Mouse (Mus musculus): Measurements from ENCODE around the gene Gstm2. TPM values are rescaled to one million over a fixed set of nuclear protein-coding genes. Genes with fewer than 3 reads are reported as not detected.

Gstm2 gene
- total RNA-seq (2023): not detected

GRCm38 (mm10) chr3:107986041-107986562 is at the start of gene Gstm2:
Gene Gstm2, minus strand, starts transcription at chr3:107986453.

GRCm38 (mm10) chr3:108017473-108018189 is 31.4 kb upstream of the Gstm2 start, which contains the start of gene Gstm1:
Gene Gstm1, minus strand, starts transcription at chr3:108017973.

DNA sequence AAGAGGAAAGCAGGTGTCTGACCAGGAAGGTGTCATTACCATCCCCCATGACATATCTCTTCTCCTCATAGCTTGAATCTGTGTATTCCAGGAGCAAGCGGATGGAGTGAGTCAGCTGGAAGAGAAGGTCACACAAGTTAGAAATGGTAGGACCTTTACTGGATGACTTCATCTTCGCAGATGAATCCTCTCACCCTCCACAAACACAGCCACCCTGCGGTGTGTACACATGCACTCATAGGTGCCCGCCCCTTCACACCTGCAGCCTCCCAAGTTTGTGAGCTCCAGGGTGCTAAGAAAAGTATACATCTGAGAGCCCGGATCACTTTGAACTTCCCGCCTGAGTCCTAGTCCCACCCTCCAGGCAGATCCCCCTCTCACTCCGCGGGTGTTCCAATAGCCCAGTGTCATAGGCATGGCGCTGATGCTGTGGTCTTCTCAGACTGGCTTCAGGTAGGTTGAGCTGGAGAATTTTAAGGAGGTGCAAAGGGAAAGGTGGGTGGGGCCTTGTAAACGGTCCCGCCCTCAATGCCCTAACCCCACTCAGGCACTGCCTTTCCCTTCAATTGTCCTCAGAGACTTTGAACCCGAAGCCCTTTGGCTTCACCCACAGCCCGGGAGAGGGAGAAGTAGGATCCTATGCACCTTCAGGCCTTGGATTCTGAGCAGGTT is 17.4 kb downstream of the Gstm2 start, which contains the start of gene Gstm3:
Gene Gstm3 (minus strand): TSS at position 560 of the 672 bp plus-strand sequence.

DNA sequence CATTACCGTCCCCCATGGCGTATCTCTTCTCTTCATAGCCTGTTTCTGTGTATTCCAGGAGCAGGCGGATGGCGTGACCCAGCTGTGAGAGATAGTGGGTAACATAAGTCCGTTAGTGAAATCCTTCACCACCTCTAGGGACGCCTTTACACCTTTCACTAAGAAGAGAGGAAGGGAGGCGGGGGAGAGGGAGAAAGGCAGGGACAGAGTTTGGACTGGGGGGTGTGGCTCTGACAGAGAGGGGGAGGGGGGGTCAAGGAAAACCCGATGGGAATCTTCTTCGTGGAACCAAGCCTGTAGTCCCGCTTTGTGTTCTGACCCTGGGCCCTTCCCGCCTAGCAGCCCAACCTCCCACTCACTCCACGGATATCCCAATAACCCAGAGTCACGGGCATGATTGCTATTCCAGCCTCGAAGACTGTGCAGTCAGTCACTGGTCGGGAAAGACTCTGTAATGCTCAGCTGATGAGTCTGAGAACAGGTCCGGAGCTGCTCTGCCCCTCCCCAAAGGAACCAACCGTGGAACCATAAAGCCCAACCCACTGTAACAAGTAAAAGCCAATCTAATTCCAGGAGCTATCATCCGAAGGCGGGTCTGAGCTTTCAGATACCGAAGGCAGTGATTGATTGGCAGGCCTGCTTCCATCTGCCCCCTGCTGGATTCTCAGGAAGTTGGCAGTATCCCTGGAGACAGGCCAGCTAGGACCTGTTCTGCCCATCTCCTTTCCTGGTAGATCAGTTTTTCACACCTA is 42.8 kb downstream of the Gstm2 start, which contains the start of gene Gstm6:
Gene Gstm6 (minus strand): TSS at position 511 of the 752 bp plus-strand sequence.

Other genes with a start within 250 kb of the Gstm2 start
- gene Csf1, start 226.0 kb downstream of the Gstm2 start, total RNA-seq (2023): 10 to 100 TPM in 1 of 2 experiments, 1 to 10 TPM in 1; 5.9 to 10.6 TPM
- not detected for gene Eps8l3, start 109.2 kb downstream of the Gstm2 start, total RNA-seq (2023)
- gene Gstm5, start 90.6 kb downstream of the Gstm2 start, total RNA-seq (2023): not detected
- gene Gstm7, start 54.6 kb downstream of the Gstm2 start, total RNA-seq (2023): 1 to 10 TPM; 3.5 to 4.6 TPM
- gene Gstm6, start 42.7 kb downstream of the Gstm2 start, total RNA-seq (2023): not detected
- not detected for gene Gstm3, start 17.2 kb downstream of the Gstm2 start, total RNA-seq (2023)
- 10 to 100 TPM; 15.3 to 18.1 TPM for gene Gstm1, start 31.5 kb upstream of the Gstm2 start, total RNA-seq (2023)
- 1 to 10 TPM; 6.0 to 6.5 TPM for gene Gstm4, start 58.4 kb upstream of the Gstm2 start, total RNA-seq (2023)
- gene Ampd2, start 100.2 kb upstream of the Gstm2 start, total RNA-seq (2023): 10 to 100 TPM; 26.9 to 27.9 TPM
- under 1 TPM in 1 of 2 experiments, not detected in 1; 0.36 TPM for gene Gnat2, start 106.3 kb upstream of the Gstm2 start, total RNA-seq (2023)
- gene Gnai3, start 159.7 kb upstream of the Gstm2 start, total RNA-seq (2023): 10 to 100 TPM; 66.3 to 72.4 TPM
- gene Gpr61, start 168.4 kb upstream of the Gstm2 start, total RNA-seq (2023): not detected
- 1 to 10 TPM; 2.5 to 2.9 TPM for gene Amigo1, start 199.9 kb upstream of the Gstm2 start, total RNA-seq (2023)
- gene Cyb561d1, start 214.8 kb upstream of the Gstm2 start, total RNA-seq (2023): 10 to 100 TPM; 34.4 to 35.4 TPM
- 10 to 100 TPM; 31.8 to 35.8 TPM for gene Atxn7l2, start 224.5 kb upstream of the Gstm2 start, total RNA-seq (2023)
- gene Sypl2, start 240.2 kb upstream of the Gstm2 start, total RNA-seq (2023): not detected